In genomic region chr11:14611859-14612258, GRCm38 (mm10) we compare ENCODE assay signal across 27 mouse cellular contexts. TPM values are rescaled to one million over a fixed set of nuclear protein-coding genes. Genes with fewer than 3 reads are reported as not detected.
DNase-seq lines count a peak whose midpoint lies in the region; ATAC-seq and TF ChIP-seq lines count a peak whose summit lies in the region.
"Had no signal": no experiment of that assay in that cellular context is flagged by ENCODE, and none has a peak within 500 bp of the region (broad histone marks: within the 10 kb centered on the region; RNA-seq: fewer than 3 reads in every experiment).

No protein-coding gene starts in this region.

- no peak overlapping the region for H3K4me3 ChIP-seq in left cerebral cortex, adult 2 months

- TF ChIP-seq CTCF in left cerebral cortex, adult 2 months (IDR thresholded peaks at IDR 0.05), result no peak

- DNase-seq in frontal cortex, postnatal 25 days (ENCODE audit: low spot score in 2 of 2), result no peak
- no peak for DNase-seq in left cerebral cortex, adult 2 months (ENCODE audit: extremely low spot score in 1 of 2, low spot score in 2 of 2)
- DNase-seq in left cerebral cortex, postnatal 36 days (ENCODE audit: low spot score in 2 of 2), result no peak
- peak; percentile 15 for DNase-seq in brain, adult 2 months (ENCODE audit: low read depth, low spot score)
- peak; percentile 24 for DNase-seq in telencephalon, adult 2 months (ENCODE audit: low read depth, low spot score)
- no peak for DNase-seq in kidney, postnatal 4 days
- DNase-seq in layer of hippocampus, postnatal 25 days (ENCODE audit: extremely low spot score in 1 of 2, low spot score in 1 of 2), result no peak
- DNase-seq: adrenal gland, adult 2 months; adrenal gland, adult 8-10 months; adrenal gland, postnatal 10 days; adrenal gland, postnatal 14 days; adrenal gland, postnatal 25 days; adrenal gland, postnatal 36 days; B cell, adult 2 months; cerebellum, adult 11 months; cerebellum, adult 11-12 months; cerebellum, adult 18-20 months had no signal

- H3K27ac ChIP-seq in left cerebral cortex, adult 2 months, result peak overlapping the region; percentile 2; the same call in 1 of the 2 replicates

- intact Hi-C loops in left cerebral cortex, adult 2 months (cut with DNase I), result no loop called here
- intact Hi-C loops in left cerebral cortex, postnatal 36 days (cut with DNase I), result no loop called here

- peak; percentile 93 for ATAC-seq in frontal cortex, adult (ENCODE audit: low TSS enrichment)
- ATAC-seq: activated CD4-positive, CD25-positive, alpha-beta regulatory T cell, adult 4 months; CD4-positive, CD25-positive, alpha-beta regulatory T cell, adult 4 months; Patski had no signal

RNA-seq across cellular contexts. Expression of gene Pom121l12, which starts 12.8 kb away (rescaled TPM):
- total RNA-seq in left cerebral cortex, adult 2 months (2021), result not detected
- not detected for total RNA-seq in left cerebral cortex, postnatal 36 days (2021)
- not detected for total RNA-seq in layer of hippocampus, postnatal 25 days (2021)
- total RNA-seq: adrenal gland, adult 18-20 months; adrenal gland, adult 2 months; adrenal gland, adult 8-10 months; adrenal gland, postnatal 10 days; adrenal gland, postnatal 14 days; adrenal gland, postnatal 25 days; adrenal gland, postnatal 36 days; adrenal gland, postnatal 4 days; CH12.LX; ES-E14; G1E; MEL had no signal

Comparison
In these comparisons a context has a peak if more than half of its experiments do, and no peak if none do; other contexts are left out.
1. DNase-seq: peak in brain, adult 2 months (single experiment) and telencephalon, adult 2 months (single experiment); none in frontal cortex, postnatal 25 days (0 of 2), left cerebral cortex, adult 2 months (0 of 2), left cerebral cortex, postnatal 36 days (0 of 2), kidney, postnatal 4 days (0 of 2) and layer of hippocampus, postnatal 25 days (0 of 2).